Mouse (Mus musculus): Measurements from ENCODE around the gene Khk. TPM values are rescaled to one million over a fixed set of nuclear protein-coding genes. Genes with fewer than 3 reads are reported as not detected.

Khk gene
- polyA plus RNA-seq, 1 experiment = 40.4 TPM

DNA sequence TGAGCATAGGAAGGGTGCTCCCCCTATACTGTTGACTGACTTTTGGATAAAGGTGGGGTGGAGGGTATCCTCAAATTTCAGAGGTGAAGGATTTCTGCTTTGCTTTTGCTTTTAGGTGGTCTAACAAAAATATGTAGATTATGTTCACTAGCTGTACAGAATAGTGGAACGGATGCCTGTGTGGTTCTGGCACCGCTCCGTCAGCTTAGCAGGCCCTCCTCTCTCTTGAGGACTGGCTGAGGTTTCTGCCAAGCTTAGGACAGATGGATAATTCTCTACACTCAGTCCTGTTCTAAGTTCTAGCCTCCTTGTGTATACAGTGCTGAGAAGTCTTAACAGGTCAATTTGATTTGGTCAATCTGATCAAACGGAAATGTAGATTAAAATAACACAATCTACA, 29.2 kb downstream of the Khk start:
- peaks cover 40% of the 10 kb centered on the region for H3K36me3 ChIP-seq (replicated peaks; ENCODE audit: low read length)
- TF ChIP-seq GATA1 (IDR thresholded peaks at IDR 0.05; ENCODE audit: borderline replicate concordance, low read length) = no peak
- no peak for TF ChIP-seq FLI1 (IDR thresholded peaks at IDR 0.05; ENCODE audit: low read length)
- peak overlapping the region; percentile 96 for H3K4me3 ChIP-seq (replicated peaks)
- peaks cover 55% of the 10 kb centered on the region for H3K4me1 ChIP-seq
- H3K27me3 ChIP-seq (replicated peaks) = peaks cover 13% of the 10 kb centered on the region
- no peaks in the 10 kb centered on the region for H3K9me3 ChIP-seq

DNA sequence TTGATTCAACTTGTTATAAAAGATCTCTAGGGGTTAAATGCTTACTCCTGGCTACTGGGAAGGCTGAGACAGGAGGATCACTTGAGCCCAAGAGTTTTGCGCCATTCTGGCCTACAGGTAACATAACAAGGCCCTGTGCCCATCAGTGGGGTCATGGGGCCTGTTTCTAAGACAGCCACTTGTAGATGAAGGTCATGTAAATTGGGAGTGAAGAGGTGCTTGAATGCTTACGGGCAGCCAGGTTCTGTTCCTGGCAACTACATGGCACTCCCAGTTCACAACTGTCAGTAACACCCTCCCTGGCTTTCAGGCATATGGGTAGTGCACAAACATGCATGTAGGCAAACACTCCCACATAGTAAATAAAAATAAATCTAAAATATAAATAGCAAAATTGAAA, 29.7 kb downstream of the Khk start:
- Histone ChIP-seq H3K4me3 (replicated peaks) (peak overlapping the region; percentile 23), H3K9me3 (no peaks in the 10 kb centered on the region), H3K36me3 (replicated peaks; ENCODE audit: low read length) (peaks cover 45% of the 10 kb centered on the region), H3K27me3 (replicated peaks) (peaks cover 8% of the 10 kb centered on the region), H3K4me1 (peaks cover 54% of the 10 kb centered on the region)
- TF ChIP-seq GATA1 (IDR thresholded peaks at IDR 0.05; ENCODE audit: borderline replicate concordance, low read length) (no peak), FLI1 (IDR thresholded peaks at IDR 0.05; ENCODE audit: low read length) (no peak)

DNA sequence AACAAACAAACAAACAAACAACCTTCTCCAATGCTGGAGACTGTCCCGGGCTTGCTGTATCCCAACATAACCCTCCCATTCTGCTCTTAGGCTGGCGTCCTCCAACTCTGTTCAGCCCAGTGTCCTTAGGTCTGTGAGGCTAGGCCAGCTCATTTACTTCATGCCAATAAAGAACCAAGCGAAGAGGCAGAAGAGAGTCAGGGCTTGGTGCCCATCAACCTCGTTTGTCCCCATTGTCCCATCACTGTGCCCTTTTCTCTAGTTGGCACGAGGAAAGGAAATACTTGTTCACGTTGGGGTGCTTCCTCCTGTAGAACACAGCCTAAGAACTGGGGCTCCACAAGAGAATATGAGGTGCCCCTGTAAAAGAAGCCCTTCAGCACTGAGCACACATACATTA, 30.5 kb downstream of the Khk start:
- H3K4me3 ChIP-seq (replicated peaks) = no peak overlapping the region
- H3K9me3 ChIP-seq = no peaks in the 10 kb centered on the region
- peaks cover 4% of the 10 kb centered on the region for H3K27me3 ChIP-seq (replicated peaks)
- H3K36me3 ChIP-seq (replicated peaks; ENCODE audit: low read length) = peaks cover 48% of the 10 kb centered on the region
- H3K4me1 ChIP-seq = peaks cover 56% of the 10 kb centered on the region
- TF ChIP-seq FLI1 (IDR thresholded peaks at IDR 0.05; ENCODE audit: low read length) (no peak), GATA1 (IDR thresholded peaks at IDR 0.05; ENCODE audit: borderline replicate concordance, low read length) (no peak)

DNA sequence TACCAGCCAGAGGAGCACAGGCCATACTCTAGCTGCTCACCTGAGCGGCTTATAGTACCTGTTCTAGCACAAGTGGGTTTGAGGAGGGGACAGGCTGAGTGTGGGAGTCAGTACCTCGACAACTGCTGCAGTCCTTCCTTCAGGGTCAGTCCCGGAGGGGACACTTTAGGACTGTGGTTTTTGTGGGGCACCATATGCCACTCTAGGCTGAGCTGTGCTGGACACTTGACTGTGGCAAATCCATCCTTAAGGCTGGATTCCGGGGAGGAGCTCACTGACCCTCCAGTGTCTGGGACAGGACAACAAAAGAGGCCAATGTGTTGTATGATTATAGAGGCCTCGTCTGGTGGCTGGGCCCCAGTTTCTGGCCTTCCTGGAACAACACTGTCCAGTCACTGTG, 31.3 kb downstream of the Khk start:
- Histone ChIP-seq H3K9me3 (no peaks in the 10 kb centered on the region), H3K4me3 (replicated peaks) (no peak overlapping the region), H3K36me3 (replicated peaks; ENCODE audit: low read length) (peaks cover 52% of the 10 kb centered on the region), H3K4me1 (peaks cover 58% of the 10 kb centered on the region), H3K27me3 (replicated peaks) (no peaks in the 10 kb centered on the region)
- TF ChIP-seq FLI1 (IDR thresholded peaks at IDR 0.05; ENCODE audit: low read length) = no peak
- TF ChIP-seq GATA1 (IDR thresholded peaks at IDR 0.05; ENCODE audit: borderline replicate concordance, low read length) = no peak

DNA sequence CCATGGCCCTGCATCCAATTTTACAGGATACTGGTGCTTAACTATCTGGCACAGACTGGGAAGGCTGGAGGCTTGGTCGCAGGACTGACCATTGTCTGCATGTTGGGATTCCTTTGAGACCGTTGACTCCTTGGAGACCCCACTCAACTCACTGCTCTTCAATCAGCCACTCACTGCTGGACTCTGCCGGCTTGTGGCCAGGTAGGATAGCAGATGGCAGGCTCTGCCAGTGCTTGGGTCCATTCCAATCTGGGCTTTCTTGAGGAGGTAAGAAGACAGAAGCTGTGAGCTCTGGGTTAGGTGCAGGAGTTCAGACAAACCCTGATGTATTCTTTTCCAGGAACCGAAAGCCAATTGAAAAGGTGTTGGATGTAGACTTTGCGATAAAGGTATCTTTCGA, 32.8 kb downstream of the Khk start:
- peaks cover 66% of the 10 kb centered on the region for H3K36me3 ChIP-seq (replicated peaks; ENCODE audit: low read length)
- H3K27me3 ChIP-seq (replicated peaks) = no peaks in the 10 kb centered on the region
- H3K4me3 ChIP-seq (replicated peaks) = no peak overlapping the region
- peaks cover 68% of the 10 kb centered on the region for H3K4me1 ChIP-seq
- TF ChIP-seq FLI1 (IDR thresholded peaks at IDR 0.05; ENCODE audit: low read length) (no peak), GATA1 (IDR thresholded peaks at IDR 0.05; ENCODE audit: borderline replicate concordance, low read length) (no peak)
- H3K9me3 ChIP-seq = no peaks in the 10 kb centered on the region

DNA sequence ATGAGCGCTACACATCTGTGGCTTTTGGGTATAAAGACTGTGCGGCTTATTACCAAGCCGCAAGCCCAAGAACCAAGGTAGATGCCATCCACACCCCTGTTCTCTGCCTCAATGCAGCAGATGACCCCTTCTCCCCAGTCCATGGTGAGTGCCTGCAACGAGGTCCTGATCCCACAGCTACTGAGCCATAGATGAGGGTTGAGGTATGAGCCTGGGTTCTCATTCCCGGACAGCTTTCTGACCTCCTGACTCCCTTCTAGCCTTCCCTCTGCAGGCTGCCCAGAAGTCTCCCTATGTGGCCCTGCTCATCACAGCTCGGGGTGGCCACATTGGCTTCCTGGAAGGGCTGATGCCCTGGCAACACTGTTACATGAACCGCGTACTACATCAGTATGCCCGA, 33.3 kb downstream of the Khk start:
- Histone ChIP-seq H3K9me3 (no peaks in the 10 kb centered on the region), H3K4me3 (replicated peaks) (no peak overlapping the region), H3K36me3 (replicated peaks; ENCODE audit: low read length) (peaks cover 66% of the 10 kb centered on the region), H3K27me3 (replicated peaks) (no peaks in the 10 kb centered on the region), H3K4me1 (peaks cover 68% of the 10 kb centered on the region)
- no peak for TF ChIP-seq FLI1 (IDR thresholded peaks at IDR 0.05; ENCODE audit: low read length)
- TF ChIP-seq GATA1 (IDR thresholded peaks at IDR 0.05; ENCODE audit: borderline replicate concordance, low read length) = no peak

DNA sequence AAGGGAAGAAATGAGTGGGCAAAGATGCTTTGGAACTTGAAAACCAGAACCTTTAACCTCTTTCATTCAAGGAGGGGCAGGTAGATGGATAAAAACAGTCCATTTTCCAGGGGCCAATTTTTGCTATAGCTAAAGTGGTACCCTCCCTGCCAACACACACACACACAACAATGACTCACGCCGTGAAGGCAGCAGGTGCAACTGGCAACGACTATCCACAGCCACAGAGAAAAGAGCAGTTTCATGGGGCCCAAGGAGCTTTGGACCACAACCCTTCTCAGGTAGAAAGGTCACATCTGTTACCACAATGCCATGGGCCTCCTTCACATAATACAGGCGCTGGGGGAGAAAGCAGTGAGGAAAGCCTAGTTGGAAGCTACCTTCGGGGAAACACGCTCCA, 34.5 kb downstream of the Khk start:
- H3K27me3 ChIP-seq (replicated peaks) = no peaks in the 10 kb centered on the region
- peaks cover 62% of the 10 kb centered on the region for H3K4me1 ChIP-seq
- H3K4me3 ChIP-seq (replicated peaks) = no peak overlapping the region
- H3K36me3 ChIP-seq (replicated peaks; ENCODE audit: low read length) = peaks cover 66% of the 10 kb centered on the region
- no peak for TF ChIP-seq FLI1 (IDR thresholded peaks at IDR 0.05; ENCODE audit: low read length)
- no peak for TF ChIP-seq GATA1 (IDR thresholded peaks at IDR 0.05; ENCODE audit: borderline replicate concordance, low read length)
- no peaks in the 10 kb centered on the region for H3K9me3 ChIP-seq

DNA sequence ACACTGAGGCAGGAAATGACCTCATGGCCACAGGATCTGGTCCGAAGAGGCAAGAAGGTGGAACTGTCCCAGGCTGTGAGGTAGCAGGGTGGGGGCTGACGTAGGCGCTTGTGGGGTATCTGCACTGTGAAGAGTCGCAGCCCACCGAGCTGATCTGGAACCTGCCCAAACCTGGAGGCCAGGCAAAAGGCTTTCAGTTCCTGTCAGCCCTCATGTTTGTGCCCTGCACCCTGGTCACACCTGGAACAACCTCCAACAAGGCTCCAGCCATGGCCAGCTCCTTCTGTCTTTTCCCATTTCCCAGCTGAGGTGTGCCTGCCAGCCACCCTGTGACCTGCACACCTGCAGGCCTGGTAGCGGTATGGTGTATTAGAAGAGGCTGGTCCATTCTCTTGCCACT, 36.7 kb downstream of the Khk start:
- Histone ChIP-seq H3K27me3 (replicated peaks) (no peaks in the 10 kb centered on the region), H3K4me3 (replicated peaks) (peak overlapping the region; percentile 66), H3K4me1 (peaks cover 64% of the 10 kb centered on the region), H3K36me3 (replicated peaks; ENCODE audit: low read length) (peaks cover 51% of the 10 kb centered on the region), H3K9me3 (no peaks in the 10 kb centered on the region)
- TF ChIP-seq FLI1 (IDR thresholded peaks at IDR 0.05; ENCODE audit: low read length) (no peak), GATA1 (IDR thresholded peaks at IDR 0.05; ENCODE audit: borderline replicate concordance, low read length) (no peak)

DNA sequence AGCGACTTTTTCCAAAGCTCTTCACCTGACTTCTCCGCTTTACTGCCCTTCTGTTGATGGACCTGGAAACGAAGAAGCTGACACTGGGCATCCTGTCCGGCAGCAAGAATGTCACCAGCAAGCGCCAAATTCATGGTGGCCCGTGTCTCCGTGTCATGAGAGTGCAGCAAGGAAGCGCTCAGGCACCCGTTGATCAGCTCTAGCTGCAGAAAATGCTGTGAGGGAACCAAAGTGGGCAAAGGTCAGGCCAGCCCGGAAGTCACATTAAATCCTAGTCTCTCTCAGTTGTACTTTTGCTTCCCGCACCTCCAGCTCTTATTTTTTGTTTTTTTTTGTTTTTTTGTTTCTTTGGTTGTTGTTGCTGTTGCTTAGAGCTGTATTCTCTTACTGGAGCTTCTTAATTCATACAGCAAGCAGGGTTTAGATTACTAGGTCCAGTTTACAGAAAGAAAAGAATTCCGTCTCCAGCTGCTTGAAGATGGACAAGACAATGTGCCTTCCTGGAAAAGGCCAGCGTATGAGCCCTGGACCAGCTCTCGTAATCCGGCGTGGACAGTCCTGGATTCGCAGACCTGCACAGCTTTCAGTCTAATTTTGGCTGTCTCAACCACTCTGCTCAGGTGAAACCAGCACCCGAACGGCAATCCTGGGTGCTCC, 38.1 kb downstream of the Khk start:
- Histone ChIP-seq H3K4me3 (replicated peaks) (peak overlapping the region; percentile 99), H3K9me3 (peaks cover 9% of the 10 kb centered on the region), H3K36me3 (replicated peaks; ENCODE audit: low read length) (peaks cover 37% of the 10 kb centered on the region), H3K27me3 (replicated peaks) (peaks cover 6% of the 10 kb centered on the region), H3K4me1 (peaks cover 55% of the 10 kb centered on the region)
- TF ChIP-seq GATA1 (IDR thresholded peaks at IDR 0.05; ENCODE audit: borderline replicate concordance, low read length) = no peak
- TF ChIP-seq FLI1 (IDR thresholded peaks at IDR 0.05; ENCODE audit: low read length) = no peak

DNA sequence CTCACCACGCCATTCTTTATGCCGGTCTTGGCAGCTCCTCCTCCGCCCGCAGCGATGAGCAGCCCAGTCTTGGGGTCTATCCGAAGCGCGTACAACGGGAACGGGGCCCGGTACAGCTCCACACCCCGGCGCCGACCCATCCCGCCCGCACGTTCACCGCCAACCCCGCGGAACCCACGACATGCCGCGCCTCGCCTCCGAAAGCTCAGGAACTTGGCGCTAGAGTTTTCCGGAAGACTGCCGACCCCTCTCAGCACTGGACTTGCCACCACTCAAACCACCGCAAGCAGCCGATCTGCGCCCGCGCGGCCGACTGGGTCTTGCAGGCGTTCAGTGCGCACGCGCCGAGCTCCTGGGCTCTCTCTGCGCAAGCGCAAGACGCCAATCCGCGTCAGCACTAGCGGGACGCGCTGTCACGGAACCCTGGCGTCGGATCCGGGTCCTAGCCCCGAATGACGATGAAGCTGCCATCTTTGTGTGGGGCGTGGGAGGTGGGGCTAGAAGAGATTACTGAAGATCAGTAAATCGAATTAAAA, 38.8 kb downstream of the Khk start, which contains the start of gene Preb:
Gene Preb, minus strand, starts transcription at position 396 of the 536 bp plus-strand sequence.
- Histone ChIP-seq H3K4me1 (peaks cover 53% of the 10 kb centered on the region), H3K27me3 (replicated peaks) (peaks cover 9% of the 10 kb centered on the region), H3K36me3 (replicated peaks; ENCODE audit: low read length) (peaks cover 30% of the 10 kb centered on the region), H3K4me3 (replicated peaks) (peak within 1 kb of the TSS; percentile 99), H3K9me3 (peaks cover 9% of the 10 kb centered on the region)
- TF ChIP-seq GATA1 (IDR thresholded peaks at IDR 0.05; ENCODE audit: borderline replicate concordance, low read length) (no peak), FLI1 (IDR thresholded peaks at IDR 0.05; ENCODE audit: low read length) (no peak)

Measured in megakaryocyte, embryonic 14.5 days (primary cell).